In the genomic region with DNA sequence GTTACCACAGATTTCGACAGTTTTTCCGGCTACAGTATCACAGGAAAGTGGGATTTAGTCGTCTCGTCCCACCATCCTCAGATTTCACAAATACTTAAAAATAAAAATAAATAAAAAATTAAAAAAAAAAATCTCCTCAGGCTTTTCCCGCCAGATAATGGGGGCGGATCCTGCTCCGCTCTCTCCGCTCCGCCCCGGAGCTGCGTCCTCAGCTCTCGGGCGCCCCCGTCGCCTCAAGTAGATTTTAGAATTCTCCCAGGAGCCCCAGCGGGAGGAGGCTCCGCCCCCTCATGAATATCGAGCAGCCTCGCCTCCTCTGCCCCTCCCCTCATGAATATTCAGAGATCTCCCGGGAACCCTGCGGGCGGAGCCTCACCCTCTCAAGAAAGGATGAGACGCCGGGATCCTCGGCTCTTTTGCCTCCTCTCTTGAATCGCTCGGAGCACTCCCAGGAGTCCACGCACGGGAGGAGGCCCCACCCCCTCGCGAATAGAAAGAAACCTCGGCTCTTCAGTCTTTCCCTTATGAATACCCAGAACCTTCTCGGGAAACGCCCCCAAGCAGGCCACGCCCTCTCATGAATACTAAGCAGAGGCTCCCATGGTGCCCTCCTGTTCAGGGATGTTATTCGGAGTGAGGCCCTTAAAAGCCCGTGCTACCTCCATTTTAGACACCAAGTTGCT, we compare ENCODE assay signal across 8 mouse cellular contexts. TPM values are rescaled to one million over a fixed set of nuclear protein-coding genes. Genes with fewer than 3 reads are reported as not detected.
DNase-seq lines count a peak whose midpoint lies in the region; ATAC-seq and TF ChIP-seq lines count a peak whose summit lies in the region.

A gene (minus strand): TSS at position 237 of the 683 bp plus-strand sequence.

- H3K4me1 ChIP-seq in E14TG2a.4 (replicated peaks; ENCODE audit: low read depth, low read length), result peaks cover 28% of the 10 kb centered on the region
- 0 out of 2 replicates have a peak, but pooled peaks cover 3% of the 10 kb centered on the region for H3K4me1 ChIP-seq in forebrain, embryonic 12.5 days
- no peaks in the 10 kb centered on the region for H3K4me1 ChIP-seq in heart, postnatal 0 days (ENCODE audit: control insufficient read depth, insufficient read depth)
- H3K4me1 ChIP-seq in liver, embryonic 16.5 days (ENCODE audit: control insufficient read depth, low read depth, low read length), result peaks cover 5% of the 10 kb centered on the region
- H3K4me1 ChIP-seq in neural tube, embryonic 13.5 days (replicated peaks), result 0 out of 2 replicates have a peak, but pooled peaks cover 5% of the 10 kb centered on the region
- peaks cover 6% of the 10 kb centered on the region; the same call in 1 of the 2 replicates for H3K4me1 ChIP-seq in testis, adult 2 months (ENCODE audit: control insufficient read depth, insufficient read depth, low read length)

- peak; percentile 45 for TF ChIP-seq POLR2A in testis, adult 2 months (IDR thresholded peaks at IDR 0.05; ENCODE audit: control insufficient read depth, low read depth, low read length)

- H3K4me3 ChIP-seq in E14TG2a.4 (replicated peaks; ENCODE audit: low read length), result peak within 1 kb of the TSS; percentile 88
- H3K4me3 ChIP-seq in forebrain, embryonic 12.5 days (replicated peaks), result peak within 1 kb of the TSS; percentile 59
- peak within 1 kb of the TSS; percentile 50 for H3K4me3 ChIP-seq in heart, postnatal 0 days (ENCODE audit: low read depth, low read length)
- peak within 1 kb of the TSS; percentile 71 for H3K4me3 ChIP-seq in liver, embryonic 16.5 days (ENCODE audit: low read depth, low read length)
- H3K4me3 ChIP-seq in neural tube, embryonic 13.5 days, result peak within 1 kb of the TSS; percentile 59
- H3K4me3 ChIP-seq in testis, adult 2 months (ENCODE audit: control insufficient read depth, low read depth, low read length), result peak within 1 kb of the TSS; percentile 94

- no peak; the same call in 1 of the 2 replicates for TF ChIP-seq EP300 in heart, postnatal 0 days (IDR thresholded peaks at IDR 0.05; ENCODE audit: low read depth)

- peak; percentile 99 for DNase-seq in c-Kit-positive CD71-positive TER-119-positive erythroid progenitor cells, embryonic 14.5 days (ENCODE audit: low spot score)
- DNase-seq in heart, postnatal 0 days (ENCODE audit: low spot score), result peak; percentile 97
- peak; percentile 97 to 98 for DNase-seq in kidney, postnatal 4 days

- ATAC-seq in forebrain, embryonic 12.5 days (ENCODE audit: low FRiP score), result peak; percentile 96
- ATAC-seq in heart, postnatal 0 days (ENCODE audit: insufficient read depth, low read depth), result peak; percentile 93
- ATAC-seq in liver, embryonic 16.5 days (ENCODE audit: low read depth), result peak; percentile 92
- peak; percentile 97 for ATAC-seq in neural tube, embryonic 13.5 days (ENCODE audit: low read depth)

- H3K36me3 ChIP-seq in E14TG2a.4 (ENCODE audit: insufficient read depth, low read length), result peaks cover 12% of the 10 kb centered on the region
- H3K36me3 ChIP-seq in forebrain, embryonic 12.5 days (replicated peaks), result no peaks in the 10 kb centered on the region
- no peaks in the 10 kb centered on the region for H3K36me3 ChIP-seq in heart, postnatal 0 days (replicated peaks; ENCODE audit: control insufficient read depth, insufficient read depth, low read length)
- no peaks in the 10 kb centered on the region for H3K36me3 ChIP-seq in liver, embryonic 16.5 days (ENCODE audit: control insufficient read depth, insufficient read depth)
- H3K36me3 ChIP-seq in neural tube, embryonic 13.5 days, result no peaks in the 10 kb centered on the region
- H3K36me3 ChIP-seq in testis, adult 2 months (ENCODE audit: control insufficient read depth, insufficient read depth, low read length), result no peaks in the 10 kb centered on the region

- no peak; the same call in 1 of the 2 replicates for TF ChIP-seq CTCF in E14TG2a.4 (conservative IDR thresholded peaks at IDR 0.05; ENCODE audit: low read length)
- peak; percentile 65 for TF ChIP-seq CTCF in heart, postnatal 0 days (IDR thresholded peaks at IDR 0.05; ENCODE audit: low read depth)
- peak; percentile 35; the same call in 1 of the 2 replicates for TF ChIP-seq CTCF in testis, adult 2 months (IDR thresholded peaks at IDR 0.05; ENCODE audit: control insufficient read depth, insufficient read depth, insufficient replicate concordance, low read depth, low read length)

- no peaks in the 10 kb centered on the region for H3K27me3 ChIP-seq in E14TG2a.4 (ENCODE audit: insufficient read depth, low read length)
- no peaks in the 10 kb centered on the region for H3K27me3 ChIP-seq in forebrain, embryonic 12.5 days
- H3K27me3 ChIP-seq in heart, postnatal 0 days (ENCODE audit: control insufficient read depth, insufficient read depth, low read length), result no peaks in the 10 kb centered on the region
- H3K27me3 ChIP-seq in liver, embryonic 16.5 days (ENCODE audit: control insufficient read depth, insufficient read depth, low read depth, low read length), result no peaks in the 10 kb centered on the region
- no peaks in the 10 kb centered on the region for H3K27me3 ChIP-seq in neural tube, embryonic 13.5 days
- no peaks in the 10 kb centered on the region for H3K27me3 ChIP-seq in testis, adult 2 months (ENCODE audit: control insufficient read depth, insufficient read depth, low read length)

- under 1% methylated on average over 37 of the region's 37 CpGs for WGBS in forebrain, embryonic 12.5 days
- WGBS in heart, postnatal 0 days, result under 1% methylated on average over 37 of the region's 37 CpGs
- WGBS in liver, embryonic 16.5 days (ENCODE audit: insufficient replicate concordance), result under 1% methylated on average over 37 of the region's 37 CpGs
- under 1% methylated on average over 37 of the region's 37 CpGs for WGBS in neural tube, embryonic 13.5 days

- peak within 1 kb of the TSS; percentile 42; the same call in 1 of the 2 replicates for H3K9ac ChIP-seq in forebrain, embryonic 12.5 days
- H3K9ac ChIP-seq in heart, postnatal 0 days (replicated peaks; ENCODE audit: low read depth, low read length), result peak within 1 kb of the TSS; percentile 29; the same call in 1 of the 2 replicates
- peak within 1 kb of the TSS; percentile 72 for H3K9ac ChIP-seq in liver, embryonic 16.5 days (ENCODE audit: low read depth, low read length)
- H3K9ac ChIP-seq in neural tube, embryonic 13.5 days, result peak within 1 kb of the TSS; percentile 65

- H3K27ac ChIP-seq in forebrain, embryonic 12.5 days, result peak within 1 kb of the TSS; percentile 86
- peak within 1 kb of the TSS; percentile 82 for H3K27ac ChIP-seq in heart, postnatal 0 days (ENCODE audit: low read depth)
- peak within 1 kb of the TSS; percentile 87 for H3K27ac ChIP-seq in liver, embryonic 16.5 days (ENCODE audit: low read length)
- peak within 1 kb of the TSS; percentile 85 for H3K27ac ChIP-seq in neural tube, embryonic 13.5 days (replicated peaks)
- peak within 1 kb of the TSS; percentile 97 for H3K27ac ChIP-seq in testis, adult 2 months (ENCODE audit: control insufficient read depth, insufficient read depth, low read depth, low read length)

- H3K4me2 ChIP-seq in forebrain, embryonic 12.5 days, result peak within 1 kb of the TSS; percentile 59
- H3K4me2 ChIP-seq in heart, postnatal 0 days (ENCODE audit: low read depth, low read length), result peak within 1 kb of the TSS; percentile 65
- H3K4me2 ChIP-seq in liver, embryonic 16.5 days (ENCODE audit: low read depth, low read length), result peak within 1 kb of the TSS; percentile 74
- H3K4me2 ChIP-seq in neural tube, embryonic 13.5 days, result peak within 1 kb of the TSS; percentile 62

- no peaks in the 10 kb centered on the region for H3K9me3 ChIP-seq in E14TG2a.4 (ENCODE audit: low read length)
- H3K9me3 ChIP-seq in forebrain, embryonic 12.5 days, result no peaks in the 10 kb centered on the region
- no peaks in the 10 kb centered on the region for H3K9me3 ChIP-seq in heart, postnatal 0 days (replicated peaks; ENCODE audit: control insufficient read depth, low read length)
- H3K9me3 ChIP-seq in liver, embryonic 16.5 days (replicated peaks; ENCODE audit: control insufficient read depth, low read length), result no peaks in the 10 kb centered on the region; the same call in 1 of the 2 replicates
- no peaks in the 10 kb centered on the region for H3K9me3 ChIP-seq in neural tube, embryonic 13.5 days

RNA-seq across cellular contexts. Expression of the gene that starts here (rescaled TPM):
- 0.60 and 0.91 TPM in 2 replicates for polyA plus RNA-seq in forebrain, embryonic 12.5 days (2016; fragmentation: Nextera tagmentation; extraction: Ambion mirVana)
- 7.1 and 9.9 TPM in 2 replicates for total RNA-seq in heart, postnatal 0 days (2014; rRNA removed; ENCODE audit: low replicate concordance)
- 0.63 and 0.70 TPM in 2 replicates for polyA plus RNA-seq in heart, postnatal 0 days (2015; fragmentation: Nextera tagmentation; extraction: Ambion mirVana)
- polyA plus RNA-seq in liver, embryonic 16.5 days (2015; fragmentation: Nextera tagmentation; extraction: Ambion mirVana), result 0.39 TPM in 2 replicates
- polyA plus RNA-seq in neural tube, embryonic 13.5 days (2015; fragmentation: Nextera tagmentation; extraction: Ambion mirVana), result 0.52 and 0.53 TPM in 2 replicates
- polyA plus RNA-seq in testis, adult 2 months (2012; rRNA removed), result 19.8 and 25.8 TPM in 2 replicates

Comparison
In these comparisons a context has a peak if more than half of its experiments do, and no peak if none do; other contexts are left out.
1. Peak in every context shown above with its lines: DNase-seq, ATAC-seq, H3K4me3 ChIP-seq and H3K27ac ChIP-seq.
2. RNA of the gene that starts here (polyA plus RNA-seq): 19.8 to 25.8 TPM in testis, adult 2 months; 0.60 to 0.91 TPM in forebrain, embryonic 12.5 days, 0.63 to 0.70 TPM in heart, postnatal 0 days, 0.52 to 0.53 TPM in neural tube, embryonic 13.5 days and 0.39 TPM in liver, embryonic 16.5 days; every median in the first group is over 10 times any median in the second.
3. Peak in ATAC-seq, H3K4me3 ChIP-seq, H3K27ac ChIP-seq, H3K9ac ChIP-seq and H3K4me2 ChIP-seq in forebrain, embryonic 12.5 days; RNA of the gene not detected or under 1 TPM.
4. Peak in ATAC-seq, H3K4me3 ChIP-seq, H3K27ac ChIP-seq, H3K9ac ChIP-seq and H3K4me2 ChIP-seq in liver, embryonic 16.5 days; RNA of the gene not detected or under 1 TPM.
5. Peak in ATAC-seq, H3K4me3 ChIP-seq, H3K27ac ChIP-seq, H3K9ac ChIP-seq and H3K4me2 ChIP-seq in neural tube, embryonic 13.5 days; RNA of the gene not detected or under 1 TPM.